Mouse (Mus musculus): ENCODE results near the gene Drap1.

Gene Drap1

GRCm38 (mm10) chr19:5448354-5449150, 23.8 kb upstream of the Drap1 start:
- DNase-seq: no peak

- DNase-seq: peak; percentile 74
Measured at GRCm38 (mm10) chr19:5447515-5448353, 23.0 kb upstream of the Drap1 start, which contains the start of gene Fosl1. Gene Fosl1, plus strand, starts transcription at chr19:5447547.

GRCm38 (mm10) chr19:5445747-5446146, 21.0 kb upstream of the Drap1 start:
- DNase-seq: no peak

GRCm38 (mm10) chr19:5444954-5445353, 20.2 kb upstream of the Drap1 start:
- no peak for DNase-seq

- no peak for DNase-seq
Measured at GRCm38 (mm10) chr19:5444371-5444908, 19.7 kb upstream of the Drap1 start.

- no peak for DNase-seq
Measured at GRCm38 (mm10) chr19:5433951-5434350, 9.2 kb upstream of the Drap1 start.

- DNase-seq: no peak
Measured at GRCm38 (mm10) chr19:5432992-5433852, 8.4 kb upstream of the Drap1 start.

- DNase-seq: no peak
Measured at GRCm38 (mm10) chr19:5431911-5432464, 7.2 kb upstream of the Drap1 start.

GRCm38 (mm10) chr19:5430408-5430807, 5.6 kb upstream of the Drap1 start:
- DNase-seq: no peak

GRCm38 (mm10) chr19:5429806-5430205, 5.0 kb upstream of the Drap1 start:
- DNase-seq: no peak

GRCm38 (mm10) chr19:5429219-5429618, 4.4 kb upstream of the Drap1 start:
- no peak for DNase-seq

GRCm38 (mm10) chr19:5428083-5428482, 3.3 kb upstream of the Drap1 start:
- DNase-seq: no peak

- DNase-seq: no peak
Measured at GRCm38 (mm10) chr19:5426640-5427290, 2.0 kb upstream of the Drap1 start.

GRCm38 (mm10) chr19:5425906-5426565, 1.3 kb upstream of the Drap1 start:
- no peak for DNase-seq

GRCm38 (mm10) chr19:5424092-5424781, 542 bp downstream of the Drap1 start:
- DNase-seq: peak; percentile 26

GRCm38 (mm10) chr19:5423561-5423960, 1.2 kb downstream of the Drap1 start:
- no peak for DNase-seq

- no peak for DNase-seq
Measured at GRCm38 (mm10) chr19:5422895-5423443, 1.8 kb downstream of the Drap1 start.

GRCm38 (mm10) chr19:5422267-5422666, 2.5 kb downstream of the Drap1 start:
- DNase-seq: no peak

GRCm38 (mm10) chr19:5421784-5422183, 3.0 kb downstream of the Drap1 start:
- no peak for DNase-seq

- no peak for DNase-seq
Measured at GRCm38 (mm10) chr19:5420579-5420978, 4.2 kb downstream of the Drap1 start.
